ENCODE assay signal across 17 mouse cellular contexts in the genomic region with DNA sequence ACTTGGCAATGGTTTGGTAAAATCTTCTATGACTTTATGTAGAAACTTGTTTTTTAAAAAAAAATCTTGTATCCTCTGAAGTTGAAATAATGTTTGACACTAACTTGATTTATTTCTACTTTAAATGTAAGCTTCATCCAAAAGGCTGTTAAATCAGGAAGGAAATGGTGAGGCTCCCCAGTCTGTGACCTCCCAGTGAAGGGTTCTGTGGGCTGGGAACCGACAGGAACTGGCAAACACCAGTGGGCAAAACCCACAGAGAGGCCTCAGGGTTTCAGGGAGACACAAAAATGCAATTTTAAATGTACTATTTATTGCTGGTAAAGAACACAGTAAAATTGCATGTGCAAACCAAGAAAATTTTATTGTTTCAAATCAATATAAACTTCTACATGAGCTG. TPM values are rescaled to one million over a fixed set of nuclear protein-coding genes. Genes with fewer than 3 reads are reported as not detected.
DNase-seq lines count a peak whose midpoint lies in the region; ATAC-seq lines count a peak whose summit lies in the region.
"Had no signal": no experiment of that assay in that cellular context is flagged by ENCODE, and none has a peak within 500 bp of the region (broad histone marks: within the 10 kb centered on the region; RNA-seq: fewer than 3 reads in every experiment).

No protein-coding gene starts in this region.

- peak; percentile 22 for DNase-seq in 416B (ENCODE audit: low read depth)
- peak; percentile 23 for DNase-seq in heart, adult 11 months

- peak; percentile 68 for ATAC-seq in common myeloid progenitor, adult 5-6 weeks (replicated peaks; ENCODE audit: low read depth, poor library complexity, severe bottlenecking)
- peak; percentile 49; the same call in 1 of the 2 replicates for ATAC-seq in granulocyte monocyte progenitor cell, adult 5-6 weeks (replicated peaks; ENCODE audit: poor library complexity, severe bottlenecking)
- ATAC-seq in hematopoietic stem cell, adult 5-6 weeks (replicated peaks in 1 of 2; ENCODE audit: insufficient read depth in 1 of 2, low FRiP score in 2 of 2, low TSS enrichment in 1 of 2, low read depth in 1 of 2, poor library complexity in 2 of 2, severe bottlenecking in 2 of 2): peak; percentile 70 to 72
- peak; percentile 41 for ATAC-seq in megakaryocyte progenitor cell, adult 5-6 weeks (replicated peaks; ENCODE audit: poor library complexity)

RNA-seq across cellular contexts. Expression of gene Cfc1, which starts 17.7 kb away (rescaled TPM):
- not detected in 2 replicates for total RNA-seq in common myeloid progenitor, adult 5-6 weeks (2017)
- not detected in 2 replicates for total RNA-seq in granulocyte monocyte progenitor cell, adult 5-6 weeks (2014; fragmentation: Nextera tagmentation)
- not detected in 2 replicates for total RNA-seq in granulocyte monocyte progenitor cell, adult 5-6 weeks (2017)
- 0.40 and 1.9 TPM in 2 replicates for total RNA-seq in hematopoietic stem cell, adult 5-6 weeks (2017)
- 0.17 TPM in 1 of 2 replicates, not detected in the other for total RNA-seq in megakaryocyte progenitor cell, adult 5-6 weeks (2015)
- total RNA-seq in megakaryocyte progenitor cell, adult 5-6 weeks (2017): not detected in 2 replicates
- total RNA-seq: adrenal gland, adult 18-20 months; adrenal gland, adult 2 months; adrenal gland, adult 8-10 months; adrenal gland, postnatal 10 days; adrenal gland, postnatal 14 days; adrenal gland, postnatal 25 days; adrenal gland, postnatal 36 days; adrenal gland, postnatal 4 days; CH12.LX; MEL had no signal

RNA-seq across cellular contexts. Expression of gene Prss39, which starts 19.6 kb away (rescaled TPM):
- not detected in 2 replicates for total RNA-seq in common myeloid progenitor, adult 5-6 weeks (2017)
- total RNA-seq in granulocyte monocyte progenitor cell, adult 5-6 weeks (2014; fragmentation: Nextera tagmentation): 1.2 TPM in 1 of 2 replicates, not detected in the other
- total RNA-seq in granulocyte monocyte progenitor cell, adult 5-6 weeks (2017): not detected in 2 replicates
- total RNA-seq in hematopoietic stem cell, adult 5-6 weeks (2017): 0.40 TPM in 1 of 2 replicates, not detected in the other
- 0.29 TPM in 1 of 2 replicates, not detected in the other for total RNA-seq in megakaryocyte progenitor cell, adult 5-6 weeks (2015)
- not detected in 2 replicates for total RNA-seq in megakaryocyte progenitor cell, adult 5-6 weeks (2017)
- total RNA-seq: adrenal gland, adult 18-20 months; adrenal gland, adult 2 months; adrenal gland, adult 8-10 months; adrenal gland, postnatal 10 days; adrenal gland, postnatal 14 days; adrenal gland, postnatal 25 days; adrenal gland, postnatal 36 days; adrenal gland, postnatal 4 days; CH12.LX; ES-E14; MEL had no signal

RNA-seq across cellular contexts. Expression of gene Prss40, which starts 42.9 kb away (rescaled TPM):
- total RNA-seq in common myeloid progenitor, adult 5-6 weeks (2017): not detected in 2 replicates
- not detected in 2 replicates for total RNA-seq in granulocyte monocyte progenitor cell, adult 5-6 weeks (2014; fragmentation: Nextera tagmentation)
- not detected in 2 replicates for total RNA-seq in granulocyte monocyte progenitor cell, adult 5-6 weeks (2017)
- total RNA-seq in hematopoietic stem cell, adult 5-6 weeks (2017): not detected in 2 replicates
- not detected in 2 replicates for total RNA-seq in megakaryocyte progenitor cell, adult 5-6 weeks (2015)
- not detected in 2 replicates for total RNA-seq in megakaryocyte progenitor cell, adult 5-6 weeks (2017)
- total RNA-seq: adrenal gland, adult 18-20 months; adrenal gland, adult 2 months; adrenal gland, adult 8-10 months; adrenal gland, postnatal 10 days; adrenal gland, postnatal 14 days; adrenal gland, postnatal 25 days; adrenal gland, postnatal 36 days; adrenal gland, postnatal 4 days; CH12.LX; ES-E14; MEL had no signal

RNA-seq across cellular contexts. Expression of gene Ptpn18, which starts 58.2 kb away (rescaled TPM):
- total RNA-seq in common myeloid progenitor, adult 5-6 weeks (2017): 299 and 432 TPM in 2 replicates
- total RNA-seq in granulocyte monocyte progenitor cell, adult 5-6 weeks (2014; fragmentation: Nextera tagmentation): 46.9 and 56.7 TPM in 2 replicates
- 292 and 344 TPM in 2 replicates for total RNA-seq in granulocyte monocyte progenitor cell, adult 5-6 weeks (2017)
- total RNA-seq in hematopoietic stem cell, adult 5-6 weeks (2017): 186 and 621 TPM in 2 replicates
- 51.7 and 55.5 TPM in 2 replicates for total RNA-seq in megakaryocyte progenitor cell, adult 5-6 weeks (2015)
- 287 and 316 TPM in 2 replicates for total RNA-seq in megakaryocyte progenitor cell, adult 5-6 weeks (2017)

Comparison
In these comparisons a context has a peak if more than half of its experiments do, and no peak if none do; other contexts are left out.
1. Peak in every context shown above with its lines: DNase-seq and ATAC-seq.